Mouse (Mus musculus): Measurements from ENCODE around the gene Rai14.

DNA sequence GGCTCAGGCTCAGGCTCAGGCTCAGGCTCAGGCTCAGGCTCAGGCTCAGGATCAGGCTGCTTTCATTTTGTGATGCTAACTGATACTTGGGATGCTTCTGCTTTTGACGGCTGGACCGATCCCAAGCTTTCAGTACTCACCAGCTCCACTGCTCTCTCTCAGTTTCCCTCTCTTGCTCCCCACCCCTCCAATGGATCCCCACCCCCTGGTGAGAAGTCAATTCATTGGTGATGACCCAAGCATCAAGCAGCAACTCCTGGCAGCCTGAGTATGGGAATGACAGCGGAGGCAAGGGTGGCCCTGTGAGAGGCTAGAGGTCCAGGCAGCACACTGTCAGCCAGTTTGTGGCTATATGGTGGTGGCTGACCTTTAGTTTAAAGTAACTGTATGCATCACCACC lies 94.7 kb downstream of the Rai14 start:
- no peak for TF ChIP-seq POLR2A (IDR thresholded peaks at IDR 0.05; ENCODE audit: insufficient read depth, low read depth, low read length)
- no peak for TF ChIP-seq CTCF (IDR thresholded peaks at IDR 0.05; ENCODE audit: insufficient read depth, low read depth, low read length)

Measured in olfactory bulb, adult 2 months (tissue).